Mouse (Mus musculus) bone marrow macrophage, adult 2 months (primary cell): ENCODE measurements around the gene Lbp.

Experiments used
- CTCF ChIP-seq: IDR thresholded peaks from 2 replicates; pipeline ENCODE4 v1.5.1; 2012; ENCODE audit warnings: low read depth, mild to moderate bottlenecking, low read length, moderate library complexity
- POLR2A ChIP-seq: IDR thresholded peaks from 2 replicates; pipeline ENCODE4 v1.6.1; 2012; ENCODE audit warnings: mild to moderate bottlenecking, low read depth, low read length, borderline replicate concordance

DNA sequence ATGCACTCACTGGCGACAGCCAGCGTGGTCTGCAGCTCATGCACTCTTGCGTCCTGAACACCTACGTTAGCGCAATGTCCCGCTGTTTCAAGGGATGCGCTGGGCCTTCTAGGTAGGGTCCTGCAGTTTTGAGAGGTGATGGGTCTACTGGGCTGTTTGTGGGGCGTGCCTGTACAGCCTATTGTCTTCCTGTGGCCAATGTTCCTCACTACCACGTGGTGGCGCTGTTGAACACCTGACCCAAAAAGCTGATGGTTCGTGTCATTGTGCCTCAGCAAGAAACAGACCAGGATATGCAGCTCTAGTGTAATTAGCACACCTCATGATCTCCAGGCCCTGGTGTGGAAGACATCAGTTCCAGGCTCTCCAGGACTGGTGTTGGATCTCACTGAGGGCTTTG lies 21.7 kb upstream of the Lbp start:
- TF ChIP-seq POLR2A (no peak), CTCF (peak; percentile 67)
